Mouse (Mus musculus) thymus, postnatal 14 days (tissue): ENCODE results near the gene Kptn.

ENCODE experiments used
- DNase-seq: peaks from one replicate; pipeline ENCODE4 v3.0.0; 2021

Kptn gene

DNA sequence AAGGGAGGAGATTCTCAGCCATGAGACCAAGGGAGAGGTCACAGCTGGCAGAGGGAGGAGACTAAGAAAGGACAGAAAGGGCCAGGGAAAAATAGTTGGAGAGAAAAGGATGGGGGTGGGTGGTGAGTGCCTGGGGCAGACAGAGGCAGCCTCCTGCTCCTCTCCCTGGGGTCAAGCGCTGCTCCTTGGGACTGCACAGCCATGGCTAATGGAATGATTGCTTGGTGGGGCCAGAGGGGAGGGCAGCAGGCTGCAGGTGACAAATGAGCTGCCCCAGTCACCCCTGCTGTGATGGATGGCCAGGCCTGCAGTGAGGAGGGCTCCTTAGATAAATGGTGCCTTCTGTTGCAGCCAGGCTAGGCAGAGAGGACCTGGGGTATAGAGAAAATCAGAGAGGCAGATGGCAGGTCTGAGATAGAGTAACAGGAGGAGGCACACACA is 52.5 kb downstream of the Kptn start:
- DNase-seq, result no peak

DNA sequence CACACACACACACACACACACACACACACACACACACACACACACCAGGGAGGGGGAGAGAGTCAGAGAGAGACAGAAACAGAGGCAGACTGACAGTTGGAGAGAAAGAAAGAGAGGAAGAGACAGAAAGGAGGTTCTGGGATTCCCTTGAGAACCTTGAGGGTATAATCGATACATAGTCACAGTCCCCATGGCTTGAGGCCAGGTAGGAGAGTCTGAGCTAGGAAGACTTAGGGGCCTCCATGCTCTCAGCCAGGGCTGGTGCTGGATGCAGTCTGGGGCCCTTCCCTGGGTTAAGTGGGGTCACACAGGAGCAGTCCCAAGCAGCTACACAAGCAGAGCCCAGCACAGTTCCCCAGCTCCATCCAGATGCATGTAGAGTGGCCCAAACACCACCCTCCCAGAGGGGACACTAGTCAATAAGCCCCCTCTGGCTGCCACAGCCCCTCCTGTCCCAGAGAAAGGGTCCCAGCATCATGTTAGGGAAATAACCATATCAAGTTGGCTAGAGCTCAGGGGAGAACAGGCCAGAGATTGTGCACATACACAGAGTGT is 53.0 kb downstream of the Kptn start:
- no peak for DNase-seq

DNA sequence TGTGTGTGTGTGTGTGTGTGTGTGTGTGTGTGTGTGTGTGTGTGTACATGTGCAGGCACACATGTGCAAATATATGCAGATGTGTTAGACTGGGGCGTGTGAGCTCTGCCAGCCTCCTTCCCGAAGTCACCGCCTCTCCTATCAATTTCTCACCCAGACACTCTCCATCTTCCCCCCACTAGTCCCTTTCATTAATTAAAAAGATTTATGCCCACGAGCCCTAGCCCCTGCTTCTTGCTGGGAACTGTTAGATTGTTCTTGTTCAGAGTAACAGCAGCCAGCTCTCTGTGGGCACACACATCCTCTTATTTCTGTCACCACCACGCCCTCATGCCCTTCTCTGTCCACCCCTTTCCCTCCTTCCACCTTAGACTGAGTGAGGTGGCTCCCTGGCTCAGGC is 53.5 kb downstream of the Kptn start:
- no peak for DNase-seq

DNA sequence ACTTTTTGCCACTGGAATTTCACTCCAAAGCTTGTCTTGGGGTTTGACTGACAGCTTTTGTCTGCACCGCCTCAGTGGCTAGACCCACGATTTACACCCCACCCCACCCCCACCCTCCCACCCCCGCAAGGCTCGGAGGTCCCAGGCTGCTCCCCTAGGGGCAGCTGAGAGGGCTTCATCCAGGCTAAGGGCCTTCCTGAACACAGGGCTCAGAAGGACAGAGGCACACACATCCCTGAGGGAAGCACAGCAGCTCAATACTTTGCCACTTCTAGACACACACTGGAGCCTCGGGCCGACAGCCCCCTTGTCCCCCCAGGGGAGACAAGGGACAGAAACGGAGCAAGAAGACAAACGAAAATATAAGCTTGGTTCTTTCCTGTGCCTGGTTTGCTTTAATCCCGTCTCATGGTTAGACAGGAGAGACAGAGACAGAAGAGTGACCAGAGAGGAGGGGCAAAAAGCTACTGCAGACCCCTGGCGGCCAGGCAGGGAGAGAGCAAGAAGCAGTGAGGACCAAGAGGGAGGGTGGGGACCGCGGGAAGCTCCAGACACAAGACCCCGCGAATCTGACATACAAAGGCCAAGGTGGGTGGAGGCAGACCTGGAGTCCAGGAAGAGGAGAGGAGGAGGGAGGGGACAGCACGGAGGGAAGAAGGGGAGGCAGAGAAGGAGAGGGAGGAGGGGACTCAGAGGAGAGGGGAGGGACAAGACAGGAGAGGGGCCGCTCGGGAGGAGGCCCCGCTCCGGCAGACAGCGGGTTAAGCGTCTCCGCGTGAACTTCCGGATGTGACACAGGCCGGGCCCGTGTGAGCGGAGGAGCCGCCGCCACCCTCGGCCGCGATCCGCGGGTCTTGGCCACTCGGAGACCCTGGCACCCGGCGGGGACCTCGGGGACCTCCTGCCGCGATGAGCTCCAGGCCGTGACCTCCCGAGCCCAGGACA is 55.2 kb downstream of the Kptn start, which contains the start of gene Meis3:
TSS of gene Meis3 (plus strand) at position 494 of the 945 bp plus-strand sequence.
- DNase-seq, result peak; percentile 79

DNA sequence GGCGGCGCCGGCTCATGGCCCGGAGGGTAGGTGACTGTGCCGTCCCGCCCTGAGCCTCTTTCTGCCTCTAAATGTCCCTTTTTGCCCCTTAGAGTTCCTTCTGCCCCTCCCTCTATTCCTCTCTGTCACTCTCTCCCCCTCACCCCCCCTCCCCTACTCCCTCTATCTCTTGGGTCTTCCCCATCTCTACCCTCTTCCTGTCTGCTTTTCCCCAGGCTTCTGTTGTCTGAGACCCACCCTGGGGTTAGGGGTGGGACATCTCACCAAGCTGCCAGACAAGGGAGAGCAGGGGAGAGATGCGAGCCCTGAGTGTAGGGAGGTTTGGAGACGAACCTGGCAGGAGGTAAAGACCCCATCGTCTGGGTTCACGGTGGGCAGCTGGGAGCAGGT is 55.8 kb downstream of the Kptn start:
- DNase-seq, result peak; percentile 37
